Mouse (Mus musculus) cerebellum, adult 2 months (tissue): Measurements from ENCODE around the gene Cadps. TPM values are rescaled to one million over a fixed set of nuclear protein-coding genes. Genes with fewer than 3 reads are reported as not detected.
"Not testable (repeated sequence)": the region's sequence is repeated elsewhere in the genome, so short reads cannot be mapped to it uniquely, and the experiment has no call there.

ENCODE experiments used
- DNase-seq, 2 experiments: peaks; one replicate each; pipeline ENCODE4 v3.0.0; 2021
- H3K27ac ChIP-seq: fragments of 200-500 bp; 2 replicates; pipeline ENCODE4 v1.5.1; 2012; ENCODE audit warnings: low read length, control low read depth, inconsistent platforms; ENCODE audit not compliant: insufficient read depth
- H3K27me3 ChIP-seq: fragments of 200-500 bp; 2 replicates; pipeline ENCODE4 v1.6.1; 2012; ENCODE audit warnings: inconsistent platforms, mild to moderate bottlenecking, low read length, moderate library complexity; ENCODE audit not compliant: control insufficient read depth, insufficient read depth
- H3K4me1 ChIP-seq: fragments of 200-500 bp; 2 replicates; pipeline ENCODE4 v1.6.1; 2011; ENCODE audit warnings: low read length; ENCODE audit not compliant: control insufficient read depth, insufficient read depth
- H3K4me3 ChIP-seq: fragments of 200-500 bp; replicated peaks from 2 replicates; pipeline ENCODE3; 2011; ENCODE audit warnings: mild to moderate bottlenecking, low read depth, low read length, control low read depth; ENCODE audit not compliant: insufficient read depth
- CTCF ChIP-seq: fragments of 200-500 bp; IDR thresholded peaks from 2 replicates; pipeline ENCODE4 v1.5.1; 2011; ENCODE audit warnings: low read depth, mild to moderate bottlenecking, control low read depth, low read length, moderate library complexity, borderline replicate concordance; ENCODE audit not compliant: insufficient read depth
- POLR2A ChIP-seq: fragments of 200-500 bp; IDR thresholded peaks from 2 replicates; pipeline ENCODE4 v1.6.1; 2011; ENCODE audit warnings: low read length, control low read depth, borderline replicate concordance; ENCODE audit not compliant: insufficient read depth
- WGBS: fragments of 180-500 bp; shearing (Covaris S2); methylation state at CpG from one replicate; pipeline ENCODE4 v1.1.7; 2018; 5-methylcytosine and 5-hydroxymethylcytosine counted together
- polyA plus RNA-seq: library from polyadenylated mRNA; depleted of rRNA; stranded (reverse); fragments of >200 nt; gene quantifications from 2 replicates; pipeline ENCODE4 v1.2.3, GENCODE M21; 2012

The Cadps gene
- polyA plus RNA-seq, 1 experiment = 165 TPM

- no peaks in the 10 kb centered on the region for H3K27me3 ChIP-seq
- DNase-seq = no peak
- H3K27ac ChIP-seq = no peak overlapping the region
- no peak for TF ChIP-seq POLR2A
- no peak for TF ChIP-seq CTCF
- 76% methylated on average over 7 of the region's 7 CpGs for WGBS
- H3K4me3 ChIP-seq = no peak overlapping the region
- H3K4me1 ChIP-seq = no peaks in the 10 kb centered on the region
Measured at GRCm38 (mm10) chr14:12580786-12581185, 242.1 kb downstream of the Cadps start.

- TF ChIP-seq CTCF = no peak
- TF ChIP-seq POLR2A = no peak
- 92% methylated on average over 1 of the region's 1 CpGs for WGBS
- DNase-seq = no peak
- Histone ChIP-seq H3K27me3 (no peaks in the 10 kb centered on the region), H3K27ac (no peak overlapping the region), H3K4me1 (no peaks in the 10 kb centered on the region), H3K4me3 (no peak overlapping the region)
Measured at GRCm38 (mm10) chr14:12578156-12578555, 244.7 kb downstream of the Cadps start.

DNA sequence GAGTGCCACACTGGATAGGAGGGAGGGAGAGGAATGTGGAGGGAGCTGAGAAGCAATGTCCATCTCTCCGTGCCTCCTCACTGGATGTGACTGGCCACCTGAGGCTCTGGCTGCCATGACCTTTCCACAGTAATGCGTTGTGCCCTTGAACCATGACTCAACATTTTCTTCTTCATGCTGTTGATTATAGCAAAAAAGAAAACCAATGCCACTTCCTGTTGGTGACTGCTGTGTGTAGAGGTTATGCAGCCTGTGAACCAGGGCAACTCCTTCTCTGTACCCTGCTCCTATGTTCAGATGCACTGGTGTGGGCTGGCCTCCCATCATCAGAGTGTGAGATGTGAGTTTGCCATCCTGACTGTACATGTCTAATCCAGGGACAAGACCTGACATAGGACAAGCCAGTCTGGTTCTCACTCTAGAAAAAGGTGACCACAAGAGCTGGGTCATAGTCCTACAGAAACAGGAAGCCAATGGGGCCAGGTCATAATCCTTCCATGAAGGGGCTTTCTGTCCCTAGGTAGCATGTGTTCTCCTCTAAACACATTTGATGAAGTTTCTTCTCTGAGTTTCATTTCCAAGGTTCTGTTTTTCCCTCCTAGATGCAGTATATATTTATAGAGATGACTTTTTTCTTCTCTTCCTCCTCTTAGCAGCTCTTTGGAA is 245.3 kb downstream of the Cadps start:
- no peak overlapping the region for H3K4me3 ChIP-seq
- H3K4me1 ChIP-seq = no peaks in the 10 kb centered on the region
- no peak overlapping the region for H3K27ac ChIP-seq
- WGBS = 77% methylated on average over 2 of the region's 2 CpGs
- DNase-seq = no peak
- no peaks in the 10 kb centered on the region for H3K27me3 ChIP-seq
- no peak for TF ChIP-seq POLR2A
- no peak for TF ChIP-seq CTCF

GRCm38 (mm10) chr14:12575105-12575504 is 247.8 kb downstream of the Cadps start:
- DNase-seq = peak; percentile 42 to 48
- TF ChIP-seq CTCF = peak; percentile 82
- TF ChIP-seq POLR2A = no peak
- no peak overlapping the region for H3K27ac ChIP-seq

GRCm38 (mm10) chr14:12574336-12574735 is 248.5 kb downstream of the Cadps start:
- TF ChIP-seq POLR2A (no peak), CTCF (no peak)
- WGBS = 82% methylated on average over 4 of the region's 4 CpGs
- DNase-seq = no peak
- no peak overlapping the region for H3K4me3 ChIP-seq
- no peaks in the 10 kb centered on the region for H3K4me1 ChIP-seq
- H3K27me3 ChIP-seq = no peaks in the 10 kb centered on the region
- H3K27ac ChIP-seq = no peak overlapping the region

More at GRCm38 (mm10) chr14:12575105-12575504, 247.8 kb downstream of the Cadps start:
- whole genome bisulfite sequencing = 36% methylated on average over 3 of the region's 3 CpGs
- Histone ChIP-seq H3K4me1 (no peaks in the 10 kb centered on the region), H3K27me3 (no peaks in the 10 kb centered on the region), H3K4me3 (no peak overlapping the region)

DNA sequence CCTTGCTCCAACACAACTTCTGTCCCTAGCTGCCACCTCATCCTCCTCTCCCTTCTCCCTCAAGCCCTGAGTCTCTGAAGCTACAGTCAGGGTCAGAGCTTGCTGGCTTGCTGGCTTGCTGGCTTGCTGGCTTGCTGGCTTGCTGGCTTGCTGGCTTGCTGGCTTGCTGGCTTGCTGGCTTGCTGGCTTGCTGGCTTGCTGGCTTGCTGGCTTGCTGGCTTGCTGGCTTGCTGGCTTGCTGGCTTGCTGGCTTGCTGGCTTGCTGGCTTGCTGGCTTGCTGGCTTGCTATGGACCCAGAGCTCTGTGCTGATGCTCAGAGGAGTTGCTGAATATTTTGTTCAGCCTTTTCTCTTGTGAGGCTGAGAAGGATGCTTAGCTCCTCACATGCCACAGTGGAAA is 261.1 kb downstream of the Cadps start:
- H3K4me1 ChIP-seq = peaks cover 16% of the 10 kb centered on the region; the same call in 1 of the 2 replicates
- DNase-seq = peak; percentile 57 to 72
- H3K27me3 ChIP-seq, H3K4me3 ChIP-seq, H3K27ac ChIP-seq: not testable (repeated sequence)

- Histone ChIP-seq H3K4me1 (peaks cover 16% of the 10 kb centered on the region), H3K4me3 (no peak overlapping the region), H3K27me3 (no peaks in the 10 kb centered on the region), H3K27ac (no peak overlapping the region)
- TF ChIP-seq CTCF = no peak
- TF ChIP-seq POLR2A = no peak
- WGBS = 71% methylated on average over 1 of the region's 1 CpGs
- DNase-seq = no peak
Measured at GRCm38 (mm10) chr14:12560233-12560577, 262.7 kb downstream of the Cadps start.

GRCm38 (mm10) chr14:12559574-12560232 is 263.2 kb downstream of the Cadps start:
- H3K27ac ChIP-seq = no peak overlapping the region
- no peak for DNase-seq
- H3K4me3 ChIP-seq = no peak overlapping the region
- peaks cover 16% of the 10 kb centered on the region for H3K4me1 ChIP-seq
- TF ChIP-seq CTCF (no peak), POLR2A (no peak)
- no peaks in the 10 kb centered on the region for H3K27me3 ChIP-seq
- WGBS = 95% methylated on average over 3 of the region's 3 CpGs
